Comparison of ENCODE assay signal across 8 mouse cellular contexts in the genomic region with DNA sequence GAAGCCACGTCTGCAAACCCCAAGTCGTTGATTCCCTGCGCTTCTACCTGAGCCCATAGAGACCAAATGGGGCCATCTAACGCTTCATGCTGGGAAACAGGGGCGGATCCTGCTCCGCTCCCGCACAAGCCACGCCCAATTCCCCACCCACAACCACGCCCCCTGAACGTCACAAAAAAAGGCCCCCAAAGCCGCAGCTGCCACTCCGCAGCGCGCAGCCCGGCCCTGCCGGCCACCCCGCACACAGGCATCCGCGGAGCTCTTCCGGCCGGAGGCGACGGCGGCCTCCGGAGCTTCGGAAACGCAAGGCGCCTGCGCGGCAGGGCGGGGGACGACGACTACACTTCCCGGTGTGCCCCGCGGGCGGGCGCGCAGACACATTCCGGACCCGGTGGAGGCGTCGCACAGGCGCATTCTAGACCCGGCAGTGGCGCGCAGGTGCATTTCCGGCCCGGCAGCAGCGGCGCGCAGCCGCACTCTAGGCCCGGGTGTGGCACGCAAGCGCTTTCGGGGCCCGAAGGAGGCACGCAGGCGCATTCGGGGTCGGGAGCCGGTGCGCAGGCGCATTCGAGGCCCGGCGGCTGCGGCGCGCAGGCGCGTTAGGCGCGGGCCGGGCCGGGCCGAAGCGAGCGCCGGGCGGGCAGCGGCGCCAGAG. TPM values are rescaled to one million over a fixed set of nuclear protein-coding genes. Genes with fewer than 3 reads are reported as not detected.
DNase-seq lines count a peak whose midpoint lies in the region; ATAC-seq lines count a peak whose summit lies in the region.

A gene (plus strand): TSS at position 605 of the 655 bp plus-strand sequence.

- H3K4me2 ChIP-seq in heart, embryonic 13.5 days = peak within 1 kb of the TSS; percentile 97
- peak within 1 kb of the TSS; percentile 95 for H3K4me2 ChIP-seq in liver, embryonic 13.5 days
- H3K4me2 ChIP-seq in stomach, embryonic 16.5 days (ENCODE audit: low read depth, low read length) = peak within 1 kb of the TSS; percentile 84

- under 1% methylated on average over 84 of the region's 84 CpGs for WGBS in heart, embryonic 13.5 days
- WGBS in liver, embryonic 13.5 days (ENCODE audit: insufficient replicate concordance) = under 1% methylated on average over 81 of the region's 84 CpGs
- under 1% methylated on average over 84 of the region's 84 CpGs for WGBS in stomach, embryonic 16.5 days

- peak within 1 kb of the TSS; percentile 87 for H3K4me3 ChIP-seq in heart, embryonic 13.5 days
- peak within 1 kb of the TSS; percentile 91 for H3K4me3 ChIP-seq in liver, embryonic 13.5 days (replicated peaks)
- peak within 1 kb of the TSS; percentile 89 for H3K4me3 ChIP-seq in stomach, embryonic 16.5 days (replicated peaks; ENCODE audit: low read length)

- peak; percentile 100 for DNase-seq in CD4-positive helper T cell, adult 2 months (ENCODE audit: low read depth, low spot score)
- DNase-seq in brain, embryonic 18.5 days (ENCODE audit: low read depth, low spot score) = peak; percentile 99
- peak; percentile 100 for DNase-seq in kidney, postnatal 14 days
- DNase-seq in liver, embryonic 13.5 days = peak; percentile 99
- DNase-seq in neural tube, embryonic 10.5 days (ENCODE audit: extremely low spot score, low spot score) = peak; percentile 99

- H3K4me1 ChIP-seq in heart, embryonic 13.5 days = peaks cover 50% of the 10 kb centered on the region
- peaks cover 42% of the 10 kb centered on the region for H3K4me1 ChIP-seq in liver, embryonic 13.5 days (replicated peaks)
- H3K4me1 ChIP-seq in stomach, embryonic 16.5 days (ENCODE audit: control insufficient read depth, insufficient read depth, low read length) = peaks cover 19% of the 10 kb centered on the region

- H3K9ac ChIP-seq in heart, embryonic 13.5 days = peak within 1 kb of the TSS; percentile 96
- H3K9ac ChIP-seq in liver, embryonic 13.5 days = peak within 1 kb of the TSS; percentile 91
- H3K9ac ChIP-seq in stomach, embryonic 16.5 days (ENCODE audit: low read length) = peak within 1 kb of the TSS; percentile 87

- H3K27me3 ChIP-seq in heart, embryonic 13.5 days (replicated peaks) = no peaks in the 10 kb centered on the region
- H3K27me3 ChIP-seq in liver, embryonic 13.5 days = peaks cover 2% of the 10 kb centered on the region; the same call in 1 of the 2 replicates
- H3K27me3 ChIP-seq in stomach, embryonic 16.5 days (ENCODE audit: control insufficient read depth, insufficient read depth, low read length) = no peaks in the 10 kb centered on the region

- peak within 1 kb of the TSS; percentile 84 for H3K27ac ChIP-seq in heart, embryonic 13.5 days (replicated peaks)
- H3K27ac ChIP-seq in liver, embryonic 13.5 days = peak within 1 kb of the TSS; percentile 98
- peak within 1 kb of the TSS; percentile 90 for H3K27ac ChIP-seq in stomach, embryonic 16.5 days (ENCODE audit: low read length)

- H3K36me3 ChIP-seq in heart, embryonic 13.5 days = peaks cover 31% of the 10 kb centered on the region
- H3K36me3 ChIP-seq in liver, embryonic 13.5 days = peaks cover 31% of the 10 kb centered on the region
- H3K36me3 ChIP-seq in stomach, embryonic 16.5 days (ENCODE audit: control insufficient read depth, insufficient read depth, low read length) = peaks cover 6% of the 10 kb centered on the region; the same call in 1 of the 2 replicates

- no peaks in the 10 kb centered on the region for H3K9me3 ChIP-seq in heart, embryonic 13.5 days
- no peaks in the 10 kb centered on the region for H3K9me3 ChIP-seq in liver, embryonic 13.5 days (replicated peaks)
- no peaks in the 10 kb centered on the region for H3K9me3 ChIP-seq in stomach, embryonic 16.5 days (replicated peaks; ENCODE audit: control insufficient read depth, low read length)

- peak; percentile 85 for ATAC-seq in erythroid progenitor cell, adult 5-6 weeks (replicated peaks; ENCODE audit: low FRiP score, poor library complexity, severe bottlenecking)
- peak; percentile 86 for ATAC-seq in heart, embryonic 13.5 days (ENCODE audit: extremely low read depth, insufficient number of reproducible peaks, low FRiP score, low TSS enrichment)
- ATAC-seq in liver, embryonic 13.5 days (ENCODE audit: low read depth) = peak; percentile 90
- ATAC-seq in stomach, embryonic 16.5 days (ENCODE audit: insufficient read depth, low FRiP score) = peak; percentile 96

RNA-seq across cellular contexts. Expression of the gene that starts here (rescaled TPM):
- total RNA-seq in erythroid progenitor cell, adult 5-6 weeks (2015; ENCODE audit: low replicate concordance) = 42.2 and 66.7 TPM in 2 replicates
- total RNA-seq in erythroid progenitor cell, adult 5-6 weeks (2017; ENCODE audit: low replicate concordance) = 82.7 and 87.2 TPM in 2 replicates
- polyA plus RNA-seq in heart, embryonic 13.5 days (2015; fragmentation: Nextera tagmentation; extraction: Ambion mirVana) = 122 and 136 TPM in 2 replicates
- polyA plus RNA-seq in liver, embryonic 13.5 days (2015; fragmentation: Nextera tagmentation; extraction: Ambion mirVana) = 164 and 166 TPM in 2 replicates
- polyA plus RNA-seq in stomach, embryonic 16.5 days (2015; fragmentation: Nextera tagmentation; extraction: Ambion mirVana) = 84.6 and 86.3 TPM in 2 replicates

Comparison
In these comparisons a context has a peak if more than half of its experiments do, and no peak if none do; other contexts are left out.
1. Peak in every context shown above with its lines: DNase-seq, ATAC-seq, H3K4me3 ChIP-seq and H3K27ac ChIP-seq.